28 mouse cellular contexts compared by ENCODE assay signal in the genomic region with DNA sequence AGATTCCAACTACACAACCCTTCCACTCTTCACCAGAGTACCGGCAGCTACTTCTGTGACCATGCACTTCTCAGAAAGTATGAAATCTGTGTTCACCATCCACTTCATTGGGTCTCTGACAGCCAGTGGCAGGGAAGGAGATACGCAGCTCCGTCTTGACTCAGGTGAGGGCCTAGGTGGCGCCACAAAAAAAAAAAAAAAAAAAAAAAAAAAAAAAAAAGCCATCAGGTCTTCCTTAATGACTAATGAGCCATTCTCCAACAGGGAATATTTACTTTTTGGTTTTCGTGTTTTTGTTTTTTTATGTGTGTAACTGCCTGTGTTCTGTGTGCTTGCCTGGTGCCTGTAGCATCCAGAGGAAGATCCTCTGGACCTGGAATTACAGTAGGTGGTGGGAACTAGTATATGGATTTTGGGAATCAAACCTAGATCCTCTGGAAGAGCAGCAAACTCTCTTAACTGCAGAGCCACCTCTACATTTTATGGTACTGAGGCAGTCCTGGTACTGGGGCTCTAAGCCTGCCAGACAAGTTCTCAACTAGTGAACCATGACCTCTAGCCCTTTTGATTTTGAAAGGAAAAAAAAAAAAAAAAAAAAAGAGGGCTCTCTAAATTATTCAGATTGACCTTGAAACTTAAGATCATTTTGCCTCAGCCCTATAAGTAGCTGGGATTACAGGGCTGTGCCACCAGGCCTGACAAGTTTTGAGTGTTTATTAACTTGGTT. TPM values are rescaled to one million over a fixed set of nuclear protein-coding genes. Genes with fewer than 3 reads are reported as not detected.
DNase-seq lines count a peak whose midpoint lies in the region; ATAC-seq and TF ChIP-seq lines count a peak whose summit lies in the region.
"Had no signal": no experiment of that assay in that cellular context is flagged by ENCODE, and none has a peak within 500 bp of the region (broad histone marks: within the 10 kb centered on the region; RNA-seq: fewer than 3 reads in every experiment).

No protein-coding gene starts in this region.

- H3K4me1 ChIP-seq in heart, adult 2 months (ENCODE audit: control insufficient read depth, insufficient read depth, low read length): no peaks in the 10 kb centered on the region
- peaks cover 7% of the 10 kb centered on the region for H3K4me1 ChIP-seq in kidney, adult 2 months (ENCODE audit: control insufficient read depth, insufficient read depth, low read length)
- H3K4me1 ChIP-seq in CH12.LX (ENCODE audit: control insufficient read depth in 1 of 2, insufficient read depth in 2 of 2) (no peaks in the 10 kb centered on the region), MEL (ENCODE audit: control insufficient read depth in 1 of 2, insufficient read depth in 2 of 2, low read length in 2 of 2) (no peaks in the 10 kb centered on the region)
- H3K4me1 ChIP-seq in forebrain, embryonic 14.5 days (ENCODE audit: control insufficient read depth, insufficient read depth, low read length): no peaks in the 10 kb centered on the region
- H3K4me1 ChIP-seq: embryonic facial prominence, embryonic 13.5 days; embryonic facial prominence, embryonic 15.5 days; forebrain, embryonic 10.5 days; forebrain, embryonic 12.5 days; forebrain, embryonic 15.5 days had no signal

- no peak for TF ChIP-seq EP300 in heart, adult 2 months (IDR thresholded peaks at IDR 0.05; ENCODE audit: insufficient read depth, low read depth, low read length)
- TF ChIP-seq EP300 in CH12.LX (IDR thresholded peaks at IDR 0.05; ENCODE audit: low read length) (no peak), MEL (IDR thresholded peaks at IDR 0.05; ENCODE audit: low read depth in 1 of 2, low read length in 2 of 2) (no peak)

- H3K36me3 ChIP-seq in heart, adult 2 months (ENCODE audit: control insufficient read depth, insufficient read depth, low read length): no peaks in the 10 kb centered on the region
- no peaks in the 10 kb centered on the region for H3K36me3 ChIP-seq in kidney, adult 2 months (ENCODE audit: control insufficient read depth, insufficient read depth, low read length)
- H3K36me3 ChIP-seq in CH12.LX (replicated peaks in 1 of 2; ENCODE audit: control insufficient read depth in 1 of 2, insufficient read depth in 1 of 2, low read length in 1 of 2) (no peaks in the 10 kb centered on the region), MEL (ENCODE audit: control insufficient read depth in 1 of 2, insufficient read depth in 2 of 2, low read length in 2 of 2) (no peaks in the 10 kb centered on the region)
- no peaks in the 10 kb centered on the region for H3K36me3 ChIP-seq in forebrain, embryonic 14.5 days (ENCODE audit: control insufficient read depth, insufficient read depth, low read length)
- H3K36me3 ChIP-seq: embryonic facial prominence, embryonic 13.5 days; embryonic facial prominence, embryonic 15.5 days; forebrain, embryonic 10.5 days; forebrain, embryonic 12.5 days; forebrain, embryonic 15.5 days; G1E had no signal

- no peak for TF ChIP-seq CTCF in heart, adult 2 months (IDR thresholded peaks at IDR 0.05)
- no peak for TF ChIP-seq CTCF in kidney, adult 2 months (conservative IDR thresholded peaks at IDR 0.05; ENCODE audit: insufficient read depth, insufficient read length, low read depth, low read length)
- TF ChIP-seq CTCF in CH12.LX (conservative IDR thresholded peaks at IDR 0.05 in 1 of 2, IDR thresholded peaks at IDR 0.05 in 1 of 2; ENCODE audit: low read depth in 2 of 2, low read length in 2 of 2) (peak in 1 of 2 experiments; percentile 13; a peak in 1 of 4 replicates), MEL (IDR thresholded peaks at IDR 0.05 in 2 of 3, conservative IDR thresholded peaks at IDR 0.05 in 1 of 3; ENCODE audit: control insufficient read depth in 1 of 3, insufficient read depth in 1 of 3, low read depth in 2 of 3, low read length in 3 of 3, poor library complexity in 1 of 3, severe bottlenecking in 1 of 3) (no peak)

- WGBS in heart, adult 2 months: 66% methylated on average over 5 of the region's 5 CpGs
- 72% methylated on average over 5 of the region's 5 CpGs for WGBS in kidney, adult 2 months
- WGBS in forebrain, embryonic 14.5 days: 66% methylated on average over 5 of the region's 5 CpGs

- no peaks in the 10 kb centered on the region for H3K79me2 ChIP-seq in heart, adult 2 months (replicated peaks; ENCODE audit: control insufficient read depth, insufficient read depth, low read length)
- H3K79me2 ChIP-seq in CH12.LX (replicated peaks; ENCODE audit: control insufficient read depth, extremely low read depth, insufficient read depth, poor library complexity, severe bottlenecking): no peaks in the 10 kb centered on the region
- H3K79me2 ChIP-seq in MEL (ENCODE audit: control insufficient read depth, insufficient read depth, low read length, poor library complexity): no peaks in the 10 kb centered on the region

- H3K4me2 ChIP-seq in CH12.LX (ENCODE audit: insufficient read depth, low read depth, poor library complexity, severe bottlenecking): no peak overlapping the region
- no peak overlapping the region for H3K4me2 ChIP-seq in forebrain, embryonic 14.5 days (ENCODE audit: low read length)
- H3K4me2 ChIP-seq: embryonic facial prominence, embryonic 13.5 days; embryonic facial prominence, embryonic 15.5 days; forebrain, embryonic 12.5 days; forebrain, embryonic 15.5 days had no signal

- in situ Hi-C loops in CH12.LX (cut with MboI; ENCODE audit: low pct_ligation_motif_present, low pct_unique_long_range_greater_than_20kb, low sequenced_read_pairs): no loop called here

- H3K27me3 ChIP-seq in heart, adult 2 months (ENCODE audit: control insufficient read depth, insufficient read depth, low read length): no peaks in the 10 kb centered on the region
- no peaks in the 10 kb centered on the region for H3K27me3 ChIP-seq in kidney, adult 2 months (replicated peaks; ENCODE audit: control insufficient read depth, insufficient read depth, low read length)
- H3K27me3 ChIP-seq in CH12.LX (replicated peaks): no peaks in the 10 kb centered on the region
- peaks cover 2 to 8% of the 10 kb centered on the region in 2 experiments for H3K27me3 ChIP-seq in MEL (ENCODE audit: control insufficient read depth in 1 of 2, insufficient read depth in 2 of 2, low read length in 2 of 2)
- no peaks in the 10 kb centered on the region for H3K27me3 ChIP-seq in forebrain, embryonic 14.5 days (replicated peaks; ENCODE audit: control insufficient read depth, insufficient read depth, low read length)
- H3K27me3 ChIP-seq: embryonic facial prominence, embryonic 13.5 days; embryonic facial prominence, embryonic 15.5 days; forebrain, embryonic 12.5 days; forebrain, embryonic 15.5 days had no signal

- TF ChIP-seq RAD21 in CH12.LX (IDR thresholded peaks at IDR 0.05; ENCODE audit: low read depth, low read length) (no peak), MEL (IDR thresholded peaks at IDR 0.05; ENCODE audit: low read depth, low read length) (no peak)

- intact Hi-C loops in heart, adult 2 months (cut with DNase I): no loop called here

- no peak overlapping the region for H3K27ac ChIP-seq in heart, adult 2 months
- H3K27ac ChIP-seq in kidney, adult 2 months (ENCODE audit: insufficient read depth, low read depth, low read length): no peak overlapping the region
- H3K27ac ChIP-seq in CH12.LX (ENCODE audit: insufficient read depth, low read depth) (no peak overlapping the region), MEL (ENCODE audit: control insufficient read depth, low read depth, low read length) (no peak overlapping the region)
- no peak overlapping the region for H3K27ac ChIP-seq in forebrain, embryonic 14.5 days (ENCODE audit: low read depth, low read length)
- H3K27ac ChIP-seq: embryonic facial prominence, embryonic 13.5 days; embryonic facial prominence, embryonic 15.5 days; forebrain, embryonic 10.5 days; forebrain, embryonic 12.5 days; forebrain, embryonic 15.5 days had no signal

- ATAC-seq in forebrain, embryonic 14.5 days: no peak
- ATAC-seq: CD4-positive, CD25-positive, alpha-beta regulatory T cell, adult 4 months; forebrain, embryonic 15.5 days; forebrain, postnatal 0 days had no signal

- H3K9me3 ChIP-seq in CH12.LX (replicated peaks; ENCODE audit: low read length) (no peaks in the 10 kb centered on the region), MEL (replicated peaks; ENCODE audit: insufficient read depth, low read length) (no peaks in the 10 kb centered on the region)
- no peaks in the 10 kb centered on the region for H3K9me3 ChIP-seq in forebrain, embryonic 14.5 days (replicated peaks; ENCODE audit: control insufficient read depth, low read length)
- H3K9me3 ChIP-seq: embryonic facial prominence, embryonic 13.5 days; embryonic facial prominence, embryonic 15.5 days; forebrain, embryonic 10.5 days; forebrain, embryonic 12.5 days; forebrain, embryonic 15.5 days; G1E had no signal

- no peak for TF ChIP-seq POLR2A in heart, adult 2 months (IDR thresholded peaks at IDR 0.05; ENCODE audit: insufficient read depth, low read depth, low read length)
- TF ChIP-seq POLR2A in kidney, adult 2 months (IDR thresholded peaks at IDR 0.05; ENCODE audit: low read depth, low read length): no peak
- TF ChIP-seq POLR2A in CH12.LX (IDR thresholded peaks at IDR 0.05; ENCODE audit: low read depth, low read length) (no peak), MEL (IDR thresholded peaks at IDR 0.05; ENCODE audit: control insufficient read depth in 1 of 2, insufficient read depth in 1 of 2, low read depth in 1 of 2, low read length in 2 of 2, poor library complexity in 1 of 2) (no peak)

- H3K9ac ChIP-seq in heart, adult 2 months (ENCODE audit: low read depth, low read length): no peak overlapping the region
- no peak overlapping the region for H3K9ac ChIP-seq in CH12.LX (ENCODE audit: insufficient read depth, low read depth)
- H3K9ac ChIP-seq in MEL (ENCODE audit: control insufficient read depth, low read depth, low read length, poor library complexity, severe bottlenecking): no peak overlapping the region
- no peak overlapping the region for H3K9ac ChIP-seq in forebrain, embryonic 14.5 days (ENCODE audit: low read length)
- H3K9ac ChIP-seq: embryonic facial prominence, embryonic 13.5 days; embryonic facial prominence, embryonic 15.5 days; forebrain, embryonic 12.5 days; forebrain, embryonic 15.5 days; forebrain, postnatal 0 days had no signal

- no peak overlapping the region for H3K4me3 ChIP-seq in heart, adult 2 months
- no peak overlapping the region for H3K4me3 ChIP-seq in kidney, adult 2 months (ENCODE audit: insufficient read depth, low read depth, low read length)
- no peak overlapping the region for H3K4me3 ChIP-seq in CH12.LX (replicated peaks in 1 of 3; ENCODE audit: low read depth in 2 of 3, low read length in 2 of 3, poor library complexity in 1 of 3)
- H3K4me3 ChIP-seq in MEL (ENCODE audit: control insufficient read depth in 1 of 2, insufficient read depth in 1 of 2, low read depth in 2 of 2, low read length in 2 of 2): no peak overlapping the region
- no peak overlapping the region for H3K4me3 ChIP-seq in forebrain, embryonic 14.5 days (ENCODE audit: low read depth, low read length)
- H3K4me3 ChIP-seq: embryonic facial prominence, embryonic 13.5 days; embryonic facial prominence, embryonic 15.5 days; erythroblast, embryonic 14.5 days; forebrain, embryonic 10.5 days; forebrain, embryonic 12.5 days; forebrain, embryonic 15.5 days had no signal

- peak; percentile 54 for DNase-seq in heart, adult 11 months
- no peak for DNase-seq in heart, adult 2 months
- DNase-seq in kidney, adult 2 months: peak; percentile 36
- DNase-seq in kidney, postnatal 36 days: no peak
- DNase-seq in CH12.LX (ENCODE audit: extremely low read depth) (no peak), MEL (ENCODE audit: low read depth, low spot score) (no peak)
- DNase-seq in forebrain, embryonic 14.5 days (ENCODE audit: low spot score): no peak
- no peak for DNase-seq in right cerebral cortex, postnatal 25 days
- DNase-seq: adrenal gland, adult 2 months; adrenal gland, postnatal 10 days; adrenal gland, postnatal 25 days; B cell, adult 2 months; cerebellum, adult 11 months; cerebellum, adult 18-20 months; cerebellum, adult 8-10 months; cerebellum, adult 9-11 months; cerebellum, postnatal 14 days; cerebellum, postnatal 36 days; embryo, embryonic 11 days; forebrain, postnatal 0 days had no signal

- dilution Hi-C loops in CH12.LX (cut with MboI; ENCODE audit: extremely low pct_ligation_motif_present, extremely low pct_unique_long_range_greater_than_20kb, low sequenced_read_pairs): no loop called here

RNA-seq across cellular contexts. Expression of gene Caprin1, which starts 14.2 kb away (rescaled TPM):
- 100 to 1,000 TPM; 190 to 204 TPM for total RNA-seq in heart, adult 2 months (2021)
- polyA plus RNA-seq in heart, adult 2 months (2012; rRNA removed): 56.1 and 94.6 TPM in 2 replicates
- 100 and 120 TPM in 2 replicates for polyA plus RNA-seq in kidney, adult 2 months (2012; rRNA removed)
- total RNA-seq in CH12.LX (2012; rRNA removed): 217 and 260 TPM in 2 replicates
- total RNA-seq in CH12.LX (2014; rRNA removed): 410 and 422 TPM in 2 replicates
- 514 and 537 TPM in 2 replicates for polyA plus RNA-seq in CH12.LX (2012; ENCODE audit: insufficient read length, low read depth)
- 209 and 234 TPM in 2 replicates for total RNA-seq in MEL (2012; rRNA removed)
- 100 to 1,000 TPM; 239 to 426 TPM for polyA plus RNA-seq in MEL (2012; ENCODE audit: insufficient read depth in 1 of 2, insufficient read length in 2 of 2, low read depth in 1 of 2, low replicate concordance in 2 of 2, missing spikeins in 1 of 2)
- 434 and 479 TPM in 2 replicates for polyA plus RNA-seq in forebrain, embryonic 14.5 days (2014; fragmentation: Nextera tagmentation; extraction: Ambion mirVana)

RNA-seq across cellular contexts. Expression of gene Nat10, which starts 50.6 kb away (rescaled TPM):
- 10 to 100 TPM; 14.0 to 14.2 TPM for total RNA-seq in heart, adult 2 months (2021)
- polyA plus RNA-seq in heart, adult 2 months (2012; rRNA removed): 26.1 and 30.4 TPM in 2 replicates
- 23.8 and 29.6 TPM in 2 replicates for polyA plus RNA-seq in kidney, adult 2 months (2012; rRNA removed)
- total RNA-seq in CH12.LX (2012; rRNA removed): 36.0 and 47.8 TPM in 2 replicates
- total RNA-seq in CH12.LX (2014; rRNA removed): 31.0 and 36.7 TPM in 2 replicates
- 83.6 and 93.0 TPM in 2 replicates for polyA plus RNA-seq in CH12.LX (2012; ENCODE audit: insufficient read length, low read depth)
- total RNA-seq in MEL (2012; rRNA removed): 53.9 and 74.7 TPM in 2 replicates
- polyA plus RNA-seq in MEL (2012; ENCODE audit: insufficient read depth in 1 of 2, insufficient read length in 2 of 2, low read depth in 1 of 2, low replicate concordance in 2 of 2, missing spikeins in 1 of 2): 100 to 1,000 TPM in 1 of 2 experiments, not detected in 1; 107 TPM
- polyA plus RNA-seq in forebrain, embryonic 14.5 days (2014; fragmentation: Nextera tagmentation; extraction: Ambion mirVana): 14.0 and 17.9 TPM in 2 replicates

Comparison
In these comparisons a context has a peak if more than half of its experiments do, and no peak if none do; other contexts are left out.
1. DNase-seq: peak in heart, adult 11 months (single experiment) and kidney, adult 2 months (single experiment); none in heart, adult 2 months (0 of 2), kidney, postnatal 36 days (0 of 2), CH12.LX (single experiment), MEL (single experiment), forebrain, embryonic 14.5 days (single experiment) and right cerebral cortex, postnatal 25 days (single experiment).